Mouse (Mus musculus) CH12.LX (cell line): ENCODE data around the gene Fgfr2. TPM values are rescaled to one million over a fixed set of nuclear protein-coding genes. Genes with fewer than 3 reads are reported as not detected.

ENCODE experiments used
- DNase-seq: peaks from one replicate; pipeline ENCODE4 v3.0.0-alpha.2; 2013; ENCODE audit errors: extremely low read depth
- H3K27ac ChIP-seq: 2 replicates; pipeline ENCODE4 v1.5.1; 2012; ENCODE audit warnings: low read depth, mild to moderate bottlenecking, control low read depth, moderate library complexity; ENCODE audit not compliant: insufficient read depth
- H3K27me3 ChIP-seq: replicated peaks from 2 replicates; pipeline ENCODE3; 2012; ENCODE audit warnings: inconsistent platforms
- H3K36me3 ChIP-seq, 2 experiments: replicated peaks in 1 of 2; 2 replicates each; pipeline versions ENCODE3 to v1.6.1; 2012; ENCODE audit warnings: inconsistent platforms in 1 of 2, low read length in 1 of 2, mild to moderate bottlenecking in 1 of 2, mixed read lengths in 1 of 2, moderate library complexity in 1 of 2; ENCODE audit not compliant: control insufficient read depth in 1 of 2, insufficient read depth in 1 of 2
- H3K4me1 ChIP-seq, 2 experiments: 2 replicates each; pipeline ENCODE4 v1.6.1; 2012; ENCODE audit warnings: inconsistent platforms in 1 of 2, moderate library complexity in 1 of 2; ENCODE audit not compliant: insufficient read depth in 2 of 2, control insufficient read depth in 1 of 2
- H3K4me2 ChIP-seq: 2 replicates; pipeline ENCODE4 v1.6.1; 2012; ENCODE audit warnings: low read depth, mild to moderate bottlenecking, control low read depth; ENCODE audit not compliant: poor library complexity, insufficient read depth, severe bottlenecking
- H3K4me3 ChIP-seq, 3 experiments: fragments of 150-350 bp in 1 of 3; sonication (generic) in 1 of 3; replicated peaks in 1 of 3; 2 replicates each; pipeline versions ENCODE3 to v1.5.1; 2011 to 2012; ENCODE audit warnings: low read depth in 2 of 3, low read length in 2 of 3, mild to moderate bottlenecking in 2 of 3, moderate library complexity in 2 of 3, control low read depth in 1 of 3, improper control_type of control experiment in 1 of 3, inconsistent platforms in 1 of 3, mixed read lengths in 1 of 3; ENCODE audit not compliant: poor library complexity in 1 of 3
- H3K79me2 ChIP-seq: replicated peaks from 2 replicates; pipeline ENCODE4 v1.6.1; 2012; ENCODE audit warnings: mild to moderate bottlenecking, moderate library complexity; ENCODE audit not compliant: control insufficient read depth, poor library complexity, insufficient read depth, severe bottlenecking; ENCODE audit errors: extremely low read depth
- H3K9ac ChIP-seq: 2 replicates; pipeline ENCODE4 v1.6.1; 2012; ENCODE audit warnings: low read depth, mild to moderate bottlenecking, control low read depth, moderate library complexity; ENCODE audit not compliant: insufficient read depth
- H3K9me3 ChIP-seq: replicated peaks from 2 replicates; pipeline ENCODE3; 2012; ENCODE audit warnings: low read length, inconsistent platforms, mixed read lengths
- BHLHE40 ChIP-seq: IDR thresholded peaks from 2 replicates; pipeline ENCODE4 v1.6.1; 2011; ENCODE audit warnings: mild to moderate bottlenecking, low read depth, low read length, improper control_type of control experiment
- CHD1 ChIP-seq: IDR thresholded peaks from 2 replicates; pipeline ENCODE4 v1.6.1; 2012; ENCODE audit warnings: low read depth, low read length, improper control_type of control experiment, inconsistent platforms
- CHD2 ChIP-seq: IDR thresholded peaks from 2 replicates; pipeline ENCODE4 v1.6.1; 2011; ENCODE audit warnings: low read length, improper control_type of control experiment
- CTCF ChIP-seq, 2 experiments: IDR thresholded peaks in 1 of 2; conservative IDR thresholded peaks in 1 of 2; 2 replicates each; pipeline ENCODE4 v1.5.1; 2011 to 2012; ENCODE audit warnings: low read depth in 2 of 2, low read length in 2 of 2, improper control_type of control experiment in 1 of 2, inconsistent platforms in 1 of 2, mild to moderate bottlenecking in 1 of 2, moderate library complexity in 1 of 2
- E2F4 ChIP-seq: IDR thresholded peaks from 2 replicates; pipeline ENCODE4 v1.6.1; 2011; ENCODE audit warnings: low read depth, low read length, improper control_type of control experiment; ENCODE audit not compliant: insufficient replicate concordance
- ELF1 ChIP-seq: IDR thresholded peaks from 2 replicates; pipeline ENCODE4 v1.6.1; 2014; ENCODE audit warnings: low read depth, mild to moderate bottlenecking, inconsistent platforms, low read length, improper control_type of control experiment
- IRF4 ChIP-seq: IDR thresholded peaks from 2 replicates; pipeline ENCODE4 v1.6.1; 2014; ENCODE audit warnings: low read depth, mild to moderate bottlenecking, inconsistent platforms, low read length, improper control_type of control experiment
- KAT2A ChIP-seq: IDR thresholded peaks from 2 replicates; pipeline ENCODE4 v1.6.1; 2012; ENCODE audit warnings: low read length, improper control_type of control experiment, inconsistent platforms; ENCODE audit not compliant: insufficient replicate concordance
- MAFK ChIP-seq: IDR thresholded peaks from 2 replicates; pipeline ENCODE4 v1.6.1; 2011; ENCODE audit warnings: low read length, improper control_type of control experiment; ENCODE audit not compliant: insufficient replicate concordance
- MAX ChIP-seq: IDR thresholded peaks from 2 replicates; pipeline ENCODE4 v1.6.1; 2011; ENCODE audit warnings: low read length, improper control_type of control experiment
- MEF2A ChIP-seq: IDR thresholded peaks from 2 replicates; pipeline ENCODE4 v1.6.1; 2014; ENCODE audit warnings: low read depth, mild to moderate bottlenecking, inconsistent platforms, low read length, improper control_type of control experiment, borderline replicate concordance
- MXI1 ChIP-seq: IDR thresholded peaks from 2 replicates; pipeline ENCODE4 v1.6.1; 2011; ENCODE audit warnings: mild to moderate bottlenecking, low read depth, low read length, improper control_type of control experiment
- MYC ChIP-seq: IDR thresholded peaks from 2 replicates; pipeline ENCODE4 v1.6.1; 2011; ENCODE audit warnings: low read depth, mild to moderate bottlenecking, improper control_type of control experiment, low read length
- POLR2AphosphoS2 ChIP-seq: IDR thresholded peaks from 2 replicates; pipeline ENCODE4 v1.6.1; 2011; ENCODE audit warnings: low read depth, low read length, improper control_type of control experiment
- RCOR1 ChIP-seq: conservative IDR thresholded peaks from 2 replicates; pipeline ENCODE4 v1.6.1; 2012; ENCODE audit warnings: low read depth, mild to moderate bottlenecking, inconsistent platforms, low read length, improper control_type of control experiment
- SIN3A ChIP-seq: IDR thresholded peaks from 2 replicates; pipeline ENCODE4 v1.6.1; 2012; ENCODE audit warnings: low read length, improper control_type of control experiment, inconsistent platforms
- TCF12 ChIP-seq: IDR thresholded peaks from 2 replicates; pipeline ENCODE4 v1.6.1; 2014; ENCODE audit warnings: low read depth, mild to moderate bottlenecking, inconsistent platforms, low read length, improper control_type of control experiment
- USF1 ChIP-seq: IDR thresholded peaks from 2 replicates; pipeline ENCODE4 v1.6.1; 2014; ENCODE audit warnings: low read depth, mild to moderate bottlenecking, inconsistent platforms, low read length, improper control_type of control experiment
- USF2 ChIP-seq: conservative IDR thresholded peaks from 2 replicates; pipeline ENCODE4 v1.6.1; 2011; ENCODE audit warnings: low read depth, low read length, improper control_type of control experiment
- ZC3H11A ChIP-seq: IDR thresholded peaks from 2 replicates; pipeline ENCODE4 v1.6.1; 2012; ENCODE audit warnings: low read depth, mild to moderate bottlenecking, inconsistent platforms, low read length, improper control_type of control experiment
- ZNF384 ChIP-seq: IDR thresholded peaks from 2 replicates; pipeline ENCODE4 v1.6.1; 2012; ENCODE audit warnings: low read depth, low read length, improper control_type of control experiment, inconsistent platforms
- dilution Hi-C: fragments of 300-500 bp; cut with MboI; formaldehyde crosslinking; loops from 2 replicates; pipeline ENCODE4 v1.14.3; 2020; ENCODE audit warnings: low sequenced_read_pairs; ENCODE audit not compliant: extremely low pct_unique_long_range_greater_than_20kb, extremely low pct_ligation_motif_present
- in situ Hi-C: fragments of 300-500 bp; cut with MboI; formaldehyde crosslinking; loops from 3 replicates; pipeline ENCODE4 v1.14.3; 2019; ENCODE audit warnings: low sequenced_read_pairs, low pct_ligation_motif_present, low pct_unique_long_range_greater_than_20kb, mixed read lengths
- polyA plus RNA-seq: library from polyadenylated mRNA; unstranded; fragments of >175 nt; gene quantifications from 2 replicates; pipeline ENCODE4 v1.2.1, GENCODE M21; 2012; ENCODE audit warnings: low read depth; ENCODE audit not compliant: insufficient read length
- total RNA-seq, 2 experiments: library from RNA; depleted of rRNA; stranded (reverse); fragments of 300-350 nt in 1 of 2; fragments of >200 nt in 1 of 2; gene quantifications; 2 replicates each; pipeline ENCODE4 v1.2.3; 2012 to 2014

Fgfr2 gene
- total and polyA plus RNA-seq, 3 experiments: not detected

GRCm38 (mm10) chr7:132813416-132814088 lies 309.6 kb downstream of the Fgfr2 start, which contains the start of gene Fam53b (continued):
- TF ChIP-seq USF1: no peak

GRCm38 (mm10) chr7:132812619-132813415 lies 310.3 kb downstream of the Fgfr2 start:
- in situ Hi-C loops (no loop called here), dilution Hi-C loops (no loop called here)
- H3K79me2 ChIP-seq: peaks cover 47% of the 10 kb centered on the region
- no peaks in the 10 kb centered on the region for H3K9me3 ChIP-seq
- peak overlapping the region; percentile 96 for H3K4me2 ChIP-seq
- peak overlapping the region; percentile 82 for H3K9ac ChIP-seq
- H3K36me3 ChIP-seq: peaks cover 0 to 2% of the 10 kb centered on the region in 2 experiments
- H3K27me3 ChIP-seq: no peaks in the 10 kb centered on the region
- no peak for TF ChIP-seq ZC3H11A
- TF ChIP-seq CHD1: no peak
- peak; percentile 44; the same call in 1 of the 2 replicates for TF ChIP-seq ELF1
- 0 out of 2 replicates have a peak, but pooled peaks have one; percentile 17 for TF ChIP-seq MYC
- TF ChIP-seq RCOR1: 0 out of 2 replicates have a peak, but pooled peaks have one; percentile 48
- TF ChIP-seq BHLHE40: peak; percentile 44; the same call in 1 of the 2 replicates
- TF ChIP-seq ZNF384: peak; percentile 59
- peak; percentile 70 for TF ChIP-seq MXI1
- no peak for TF ChIP-seq USF1
- no peak for TF ChIP-seq E2F4
- TF ChIP-seq IRF4: no peak; the same call in 1 of the 2 replicates
- no peak for TF ChIP-seq USF2
- TF ChIP-seq TCF12: peak; percentile 43; the same call in 1 of the 2 replicates
- no peak for TF ChIP-seq KAT2A
- no peak for TF ChIP-seq POLR2AphosphoS2
- TF ChIP-seq MAX: peak; percentile 80
- no peak for TF ChIP-seq CHD2
- 0 out of 2 replicates have a peak, but pooled peaks have one; percentile 19 for TF ChIP-seq MEF2A
- TF ChIP-seq MAFK: no peak
- TF ChIP-seq CTCF (conservative IDR thresholded peaks at IDR 0.05 in 1 of 2, IDR thresholded peaks at IDR 0.05 in 1 of 2; ENCODE audit: low read depth in 2 of 2, low read length in 2 of 2): no peak; a peak in 1 of 4 replicates
- TF ChIP-seq SIN3A: peak; percentile 51; the same call in 1 of the 2 replicates
- peaks cover 11 to 66% of the 10 kb centered on the region in 2 experiments for H3K4me1 ChIP-seq
- no peak for DNase-seq
- H3K4me3 ChIP-seq: peak overlapping the region; percentile 65 to 82 (median 81)
- peak overlapping the region; percentile 71 for H3K27ac ChIP-seq
